Mouse (Mus musculus): ENCODE measurements around the gene Zfp341. TPM values are rescaled to one million over a fixed set of nuclear protein-coding genes. Genes with fewer than 3 reads are reported as not detected.
A peak's percentile ranks its signal among the peaks of the same experiment; 100 is the strongest.

Zfp341 gene
- total and polyA plus RNA-seq, 3 experiments, result 2.0 to 6.3 TPM; not detected in 1

GRCm38 (mm10) chr2:154583906-154584872, 28.9 kb upstream of the Zfp341 start (continued):
- peak; percentile 49; the same call in 1 of the 2 replicates for TF ChIP-seq TBP (IDR thresholded peaks at IDR 0.05; ENCODE audit: low read depth, low read length)
- peak; percentile 27; the same call in 1 of the 2 replicates for TF ChIP-seq MXI1 (IDR thresholded peaks at IDR 0.05; ENCODE audit: low read depth, low read length)
- TF ChIP-seq NRF1 (IDR thresholded peaks at IDR 0.05; ENCODE audit: insufficient read depth, low read depth, low read length, poor library complexity, severe bottlenecking), result peak; percentile 26; the same call in 1 of the 2 replicates
- TF ChIP-seq KAT2A (conservative IDR thresholded peaks at IDR 0.05; ENCODE audit: low read depth, low read length), result no peak
- TF ChIP-seq MEF2A (IDR thresholded peaks at IDR 0.05; ENCODE audit: extremely low read depth, insufficient replicate concordance, low read depth, low read length, poor library complexity, severe bottlenecking), result 0 out of 2 replicates have a peak, but pooled peaks have one; percentile 32
- no peak for TF ChIP-seq USF1 (IDR thresholded peaks at IDR 0.05; ENCODE audit: low read depth, low read length)
- TF ChIP-seq NELFE (IDR thresholded peaks at IDR 0.05; ENCODE audit: low read depth, low read length), result no peak
- no peak for TF ChIP-seq CTCF (IDR thresholded peaks at IDR 0.05 in 2 of 3, conservative IDR thresholded peaks at IDR 0.05 in 1 of 3; ENCODE audit: control insufficient read depth in 1 of 3, insufficient read depth in 1 of 3, low read depth in 2 of 3, low read length in 3 of 3, poor library complexity in 1 of 3, severe bottlenecking in 1 of 3)
- TF ChIP-seq SMC3 (IDR thresholded peaks at IDR 0.05; ENCODE audit: low read depth, low read length), result no peak
- peak; percentile 48 to 87; a peak in 3 of 4 replicates for TF ChIP-seq EP300 (IDR thresholded peaks at IDR 0.05; ENCODE audit: low read depth in 1 of 2, low read length in 2 of 2)
- peak; percentile 59; the same call in 1 of the 2 replicates for TF ChIP-seq MAX (IDR thresholded peaks at IDR 0.05; ENCODE audit: low read length)
- no peak for TF ChIP-seq UBTF (IDR thresholded peaks at IDR 0.05; ENCODE audit: borderline replicate concordance, insufficient read depth, low read depth, low read length)
- no peak for TF ChIP-seq CHD2 (IDR thresholded peaks at IDR 0.05; ENCODE audit: low read length)
- peak; percentile 61; the same call in 1 of the 2 replicates for TF ChIP-seq GATA1 (IDR thresholded peaks at IDR 0.05; ENCODE audit: low read depth, low read length)
- peak in 1 of 2 experiments; percentile 43; a peak in 1 of 4 replicates for TF ChIP-seq POLR2A (IDR thresholded peaks at IDR 0.05; ENCODE audit: control insufficient read depth in 1 of 2, insufficient read depth in 1 of 2, low read depth in 1 of 2, low read length in 2 of 2, poor library complexity in 1 of 2)

DNA sequence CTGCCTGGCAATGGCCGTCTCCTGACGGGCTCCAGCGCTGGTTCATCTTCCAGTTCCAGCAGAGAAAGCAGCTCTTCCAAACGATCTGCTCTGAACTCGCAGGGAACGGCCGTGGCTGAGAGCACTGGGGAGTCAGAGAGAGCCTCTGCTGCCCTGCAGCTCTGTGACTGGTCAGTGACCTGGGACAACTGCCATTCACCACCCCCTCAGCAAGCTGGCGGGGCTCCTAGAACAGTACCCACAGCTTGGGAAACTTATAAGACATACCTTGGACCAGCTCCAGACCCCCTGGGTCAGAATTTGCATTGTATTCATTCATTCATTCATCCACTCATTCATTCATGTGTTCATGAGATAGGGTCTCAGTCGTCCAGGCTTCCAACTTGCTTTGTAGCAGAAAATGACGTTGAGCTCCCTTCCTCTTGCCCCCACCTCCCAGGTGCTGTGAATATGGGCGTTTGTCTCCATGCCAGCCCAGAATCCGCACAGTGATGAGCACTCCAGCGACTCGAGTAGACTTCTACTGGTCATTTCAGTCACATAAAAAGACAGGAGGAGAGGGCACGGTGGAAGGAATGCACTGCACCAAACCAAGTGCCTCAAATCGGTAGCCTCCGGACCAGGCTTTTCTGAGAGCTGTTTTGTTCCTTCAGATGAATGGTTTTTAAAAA, 28.0 kb upstream of the Zfp341 start:
- Histone ChIP-seq H3K79me2 (ENCODE audit: control insufficient read depth, insufficient read depth, low read length, poor library complexity) (no peaks in the 10 kb centered on the region), H3K4me3 (ENCODE audit: control insufficient read depth in 1 of 2, insufficient read depth in 1 of 2, low read depth in 2 of 2, low read length in 2 of 2) (no peak overlapping the region), H3K9ac (ENCODE audit: control insufficient read depth, low read depth, low read length, poor library complexity, severe bottlenecking) (no peak overlapping the region), H3K27ac (ENCODE audit: control insufficient read depth, low read depth, low read length) (no peak overlapping the region), H3K36me3 (ENCODE audit: control insufficient read depth in 1 of 2, insufficient read depth in 2 of 2, low read length in 2 of 2) (peaks cover 0 to 14% of the 10 kb centered on the region in 2 experiments; a peak in 2 of 4 replicates), H3K27me3 (ENCODE audit: control insufficient read depth in 1 of 2, insufficient read depth in 2 of 2, low read length in 2 of 2) (no peaks in the 10 kb centered on the region), H3K4me1 (ENCODE audit: control insufficient read depth in 1 of 2, insufficient read depth in 2 of 2, low read length in 2 of 2) (peaks cover 12 to 16% of the 10 kb centered on the region in 2 experiments), H3K9me3 (replicated peaks; ENCODE audit: insufficient read depth, low read length) (no peaks in the 10 kb centered on the region)
- TF ChIP-seq MAX (IDR thresholded peaks at IDR 0.05; ENCODE audit: low read length) (no peak), KAT2A (conservative IDR thresholded peaks at IDR 0.05; ENCODE audit: low read depth, low read length) (no peak), CHD1 (IDR thresholded peaks at IDR 0.05; ENCODE audit: low read depth, low read length) (no peak), USF1 (IDR thresholded peaks at IDR 0.05; ENCODE audit: low read depth, low read length) (no peak), CTCF (IDR thresholded peaks at IDR 0.05 in 2 of 3, conservative IDR thresholded peaks at IDR 0.05 in 1 of 3; ENCODE audit: control insufficient read depth in 1 of 3, insufficient read depth in 1 of 3, low read depth in 2 of 3, low read length in 3 of 3, poor library complexity in 1 of 3, severe bottlenecking in 1 of 3) (no peak), ZC3H11A (IDR thresholded peaks at IDR 0.05; ENCODE audit: low read depth, low read length) (no peak), MYC (IDR thresholded peaks at IDR 0.05; ENCODE audit: low read depth, low read length) (no peak), GABPA (IDR thresholded peaks at IDR 0.05; ENCODE audit: low read depth, low read length) (no peak), MAFK (IDR thresholded peaks at IDR 0.05; ENCODE audit: borderline replicate concordance, low read depth, low read length) (no peak), EP300 (IDR thresholded peaks at IDR 0.05; ENCODE audit: low read depth in 1 of 2, low read length in 2 of 2) (no peak), ZNF384 (IDR thresholded peaks at IDR 0.05; ENCODE audit: low read depth, low read length) (no peak), SMC3 (IDR thresholded peaks at IDR 0.05; ENCODE audit: low read depth, low read length) (no peak), UBTF (IDR thresholded peaks at IDR 0.05; ENCODE audit: borderline replicate concordance, insufficient read depth, low read depth, low read length) (no peak), POLR2AphosphoS5 (IDR thresholded peaks at IDR 0.05; ENCODE audit: borderline replicate concordance, low read depth, low read length) (no peak), MAZ (IDR thresholded peaks at IDR 0.05; ENCODE audit: low read depth, low read length) (no peak), HCFC1 (IDR thresholded peaks at IDR 0.05; ENCODE audit: low read depth, low read length) (no peak), RAD21 (IDR thresholded peaks at IDR 0.05; ENCODE audit: low read depth, low read length) (no peak), CHD2 (IDR thresholded peaks at IDR 0.05; ENCODE audit: low read length) (no peak), ZKSCAN1 (IDR thresholded peaks at IDR 0.05; ENCODE audit: low read depth, low read length) (no peak), MEF2A (IDR thresholded peaks at IDR 0.05; ENCODE audit: extremely low read depth, insufficient replicate concordance, low read depth, low read length, poor library complexity, severe bottlenecking) (no peak)
- DNase-seq (ENCODE audit: low read depth, low spot score), result no peak
